Mouse (Mus musculus) spleen, adult 2 months (tissue): ENCODE results near the gene Nol4l. TPM values are rescaled to one million over a fixed set of nuclear protein-coding genes. Genes with fewer than 3 reads are reported as not detected.

Experiments
- DNase-seq, 2 experiments: peaks; one replicate each; pipeline versions ENCODE4 v3.0.0 to v3.0.0-alpha.2; 2012 to 2021; ENCODE audit warnings: low spot score in 2 of 2, low read depth in 1 of 2
- H3K27ac ChIP-seq: fragments of 200-500 bp; 2 replicates; pipeline ENCODE4 v1.5.1; 2012; ENCODE audit warnings: low read length, inconsistent platforms; ENCODE audit not compliant: insufficient read depth
- H3K27me3 ChIP-seq: fragments of 200-500 bp; 2 replicates; pipeline ENCODE4 v1.6.1; 2012; ENCODE audit warnings: mild to moderate bottlenecking, moderate library complexity, low read length, inconsistent platforms; ENCODE audit not compliant: control insufficient read depth, insufficient read depth
- H3K36me3 ChIP-seq: fragments of 200-500 bp; 2 replicates; pipeline ENCODE4 v1.6.1; 2012; ENCODE audit warnings: mild to moderate bottlenecking, low read length, inconsistent platforms; ENCODE audit not compliant: control insufficient read depth, insufficient read depth
- H3K4me1 ChIP-seq: fragments of 200-500 bp; 2 replicates; pipeline ENCODE4 v1.6.1; 2011; ENCODE audit warnings: inconsistent platforms; ENCODE audit not compliant: control insufficient read depth, insufficient read depth, insufficient read length
- H3K4me3 ChIP-seq: fragments of 200-500 bp; 2 replicates; pipeline ENCODE4 v1.5.1; 2011; ENCODE audit warnings: mild to moderate bottlenecking, inconsistent platforms; ENCODE audit not compliant: insufficient read depth, insufficient read length; ENCODE audit errors: extremely low read depth
- CTCF ChIP-seq: fragments of 200-500 bp; IDR thresholded peaks from 2 replicates; pipeline ENCODE4 v1.5.1; 2011; ENCODE audit warnings: mild to moderate bottlenecking, inconsistent platforms; ENCODE audit not compliant: insufficient read depth, insufficient read length, insufficient replicate concordance; ENCODE audit errors: extremely low read depth
- POLR2A ChIP-seq: fragments of 200-500 bp; IDR thresholded peaks from 2 replicates; pipeline ENCODE4 v1.6.1; 2011; ENCODE audit warnings: low read depth, low read length, inconsistent platforms
- WGBS: fragments of 180-500 bp; shearing (Covaris S2); methylation state at CpG from one replicate; pipeline ENCODE4 v1.1.7; 2018; 5-methylcytosine and 5-hydroxymethylcytosine counted together
- polyA plus RNA-seq: library from polyadenylated mRNA; depleted of rRNA; stranded (reverse); fragments of >200 nt; gene quantifications from 2 replicates; pipeline ENCODE4 v1.2.3, GENCODE M21; 2012

Nol4l gene
- polyA plus RNA-seq, 1 experiment, result 2.5 TPM

- TF ChIP-seq POLR2A (no peak), CTCF (no peak)
- 14% methylated on average over 8 of the region's 8 CpGs for WGBS
- Histone ChIP-seq H3K27me3 (no peaks in the 10 kb centered on the region), H3K27ac (peak overlapping the region; percentile 60), H3K4me1 (peaks cover 22% of the 10 kb centered on the region; the same call in 1 of the 2 replicates), H3K36me3 (no peaks in the 10 kb centered on the region), H3K4me3 (no peak overlapping the region)
- peak; percentile 35 to 46 for DNase-seq
These were observed 14.3 kb upstream of the Nol4l start for GRCm38 (mm10) chr2:153543911-153544730.

DNA sequence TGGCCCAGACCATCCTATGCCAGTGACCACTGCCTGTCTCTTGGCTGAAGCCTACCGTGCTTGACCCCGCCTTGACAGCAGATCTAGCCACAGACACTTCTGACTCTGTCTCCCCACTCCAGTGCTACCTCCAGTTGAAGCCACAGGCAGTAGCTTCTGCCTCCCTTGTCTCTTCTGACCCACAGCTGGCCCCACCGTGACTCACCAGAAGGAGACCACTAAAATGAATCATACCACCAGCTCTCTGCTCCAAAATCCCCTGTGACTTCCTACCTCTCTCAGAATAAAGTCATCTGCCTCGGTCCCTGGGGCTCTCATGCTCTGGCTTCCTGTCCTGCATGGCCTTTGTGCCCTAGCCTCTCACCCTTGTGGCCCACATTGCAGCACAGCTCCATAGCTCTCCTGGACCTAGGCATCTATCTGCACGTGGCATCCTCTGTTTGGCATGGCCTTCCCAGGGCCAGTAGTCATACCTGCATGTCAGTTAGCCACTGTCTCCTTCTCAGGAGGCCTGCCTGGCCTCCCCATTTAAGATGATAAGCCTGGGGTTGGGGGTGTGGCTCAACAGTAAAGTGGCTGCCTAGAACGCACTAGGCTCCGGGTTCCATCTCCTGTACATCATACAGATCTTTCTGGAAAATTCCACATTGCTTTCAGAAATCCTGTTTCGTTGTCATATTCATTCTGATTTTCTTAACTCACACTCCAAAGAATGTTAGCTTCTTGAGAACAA is 13.3 kb upstream of the Nol4l start:
- Histone ChIP-seq H3K4me3 (no peak overlapping the region), H3K36me3 (no peaks in the 10 kb centered on the region), H3K27me3 (no peaks in the 10 kb centered on the region), H3K27ac (no peak overlapping the region), H3K4me1 (peaks cover 22% of the 10 kb centered on the region; the same call in 1 of the 2 replicates)
- WGBS, result 65% methylated on average over 8 of the region's 8 CpGs
- DNase-seq, result no peak
- TF ChIP-seq POLR2A, result no peak
- TF ChIP-seq CTCF, result no peak

- TF ChIP-seq POLR2A, result no peak
- TF ChIP-seq CTCF, result no peak
- H3K27ac ChIP-seq, result no peak overlapping the region
- no peaks in the 10 kb centered on the region for H3K27me3 ChIP-seq
- H3K36me3 ChIP-seq, result no peaks in the 10 kb centered on the region
- no peak overlapping the region for H3K4me3 ChIP-seq
- DNase-seq, result no peak
- peaks cover 7% of the 10 kb centered on the region; the same call in 1 of the 2 replicates for H3K4me1 ChIP-seq
- 73% methylated on average over 3 of the region's 3 CpGs for WGBS
These were observed 9.1 kb upstream of the Nol4l start for GRCm38 (mm10) chr2:153538898-153539297.

GRCm38 (mm10) chr2:153533981-153534380 is 4.2 kb upstream of the Nol4l start:
- Histone ChIP-seq H3K27me3 (peaks cover 15% of the 10 kb centered on the region), H3K4me3 (no peak overlapping the region), H3K27ac (no peak overlapping the region), H3K36me3 (no peaks in the 10 kb centered on the region), H3K4me1 (peaks cover 6% of the 10 kb centered on the region; the same call in 1 of the 2 replicates)
- 81% methylated on average over 1 of the region's 1 CpGs for WGBS
- TF ChIP-seq POLR2A (no peak), CTCF (no peak)
- no peak for DNase-seq

DNA sequence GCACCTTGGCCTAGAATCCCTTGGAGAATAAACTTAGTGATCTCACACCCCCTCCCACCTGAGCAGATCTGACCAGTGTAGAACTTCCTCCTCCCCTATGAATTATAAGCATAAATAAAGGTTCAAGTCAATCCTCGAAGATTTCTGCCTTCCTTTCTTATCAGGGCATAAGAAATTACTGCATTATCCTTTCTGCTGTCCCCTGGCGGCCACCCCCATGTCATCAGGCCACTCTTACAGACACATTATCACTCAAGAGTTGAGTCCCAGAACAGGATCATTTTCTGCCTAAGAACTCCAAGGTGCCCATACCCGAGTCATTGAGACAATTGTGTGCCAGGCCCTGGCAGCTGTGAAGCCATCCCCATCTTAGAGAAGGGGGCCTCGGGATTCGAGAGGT is 1.2 kb upstream of the Nol4l start:
- no peaks in the 10 kb centered on the region for H3K36me3 ChIP-seq
- 57% methylated on average over 5 of the region's 5 CpGs for WGBS
- H3K4me3 ChIP-seq, result no peak overlapping the region
- peaks cover 26% of the 10 kb centered on the region for H3K27me3 ChIP-seq
- H3K4me1 ChIP-seq, result peaks cover 20% of the 10 kb centered on the region
- H3K27ac ChIP-seq, result no peak overlapping the region
- DNase-seq, result no peak
- TF ChIP-seq CTCF (no peak), POLR2A (no peak)

GRCm38 (mm10) chr2:153529365-153529781 is 398 bp downstream of the Nol4l start:
- DNase-seq, result no peak
- no peak for TF ChIP-seq CTCF
- TF ChIP-seq POLR2A, result no peak
- peaks cover 26% of the 10 kb centered on the region for H3K4me1 ChIP-seq
- H3K27me3 ChIP-seq, result peaks cover 26% of the 10 kb centered on the region
- H3K36me3 ChIP-seq, result no peaks in the 10 kb centered on the region
- peak overlapping the region; percentile 44; the same call in 1 of the 2 replicates for H3K4me3 ChIP-seq
- no peak overlapping the region for H3K27ac ChIP-seq
- WGBS, result under 1% methylated on average over 53 of the region's 53 CpGs
